Mouse (Mus musculus): ENCODE measurements around the gene Olfr992. TPM values are rescaled to one million over a fixed set of nuclear protein-coding genes. Genes with fewer than 3 reads are reported as not detected.
"Not testable (repeated sequence)": the region's sequence is repeated elsewhere in the genome, so short reads cannot be mapped to it uniquely, and the experiment has no call there.

The Olfr992 gene
- polyA plus RNA-seq (2015; fragmentation: Nextera tagmentation; extraction: Ambion mirVana): not detected in 2 replicates

- H3K36me3 ChIP-seq: no peaks in the 10 kb centered on the region
- no peak within 1 kb of the TSS for H3K9ac ChIP-seq
- 63% methylated on average over 2 of the region's 2 CpGs for WGBS
- no peak for ATAC-seq (ENCODE audit: low FRiP score, low read depth)
- H3K4me2 ChIP-seq (replicated peaks): no peak within 1 kb of the TSS
- no peaks in the 10 kb centered on the region for H3K4me1 ChIP-seq
- no peak within 1 kb of the TSS for H3K27ac ChIP-seq
- no peak within 1 kb of the TSS for H3K4me3 ChIP-seq
- no peaks in the 10 kb centered on the region for H3K9me3 ChIP-seq
- no peaks in the 10 kb centered on the region for H3K27me3 ChIP-seq
These were observed at the start of gene Olfr992 for GRCm38 (mm10) chr2:85409369-85409768. Olfr992 (minus strand) TSS chr2:85409469.

- H3K9ac ChIP-seq: no peak within 1 kb of the TSS
- no peaks in the 10 kb centered on the region for H3K36me3 ChIP-seq
- H3K4me1 ChIP-seq: no peaks in the 10 kb centered on the region
- no peak within 1 kb of the TSS for H3K27ac ChIP-seq
- no peak for ATAC-seq (ENCODE audit: low FRiP score, low read depth)
- no peak within 1 kb of the TSS for H3K4me3 ChIP-seq
- H3K27me3 ChIP-seq: no peaks in the 10 kb centered on the region
- 10% methylated on average over 1 of the region's 1 CpGs for WGBS
- no peak within 1 kb of the TSS for H3K4me2 ChIP-seq (replicated peaks)
- no peaks in the 10 kb centered on the region for H3K9me3 ChIP-seq
These were observed 34.3 kb upstream of the Olfr992 start, which contains the start of gene Olfr995 for GRCm38 (mm10) chr2:85443539-85443938. Olfr995 (minus strand) TSS chr2:85443639.

- no peak for ATAC-seq (ENCODE audit: low FRiP score, low read depth)
- Histone ChIP-seq H3K27me3 (no peaks in the 10 kb centered on the region), H3K9me3 (no peaks in the 10 kb centered on the region), H3K36me3 (no peaks in the 10 kb centered on the region), H3K4me3 (no peak overlapping the region), H3K4me2 (replicated peaks) (no peak overlapping the region), H3K9ac (no peak overlapping the region), H3K27ac (no peak overlapping the region), H3K4me1 (no peaks in the 10 kb centered on the region)
These were observed 33.3 kb upstream of the Olfr992 start for GRCm38 (mm10) chr2:85442546-85442945.

DNA sequence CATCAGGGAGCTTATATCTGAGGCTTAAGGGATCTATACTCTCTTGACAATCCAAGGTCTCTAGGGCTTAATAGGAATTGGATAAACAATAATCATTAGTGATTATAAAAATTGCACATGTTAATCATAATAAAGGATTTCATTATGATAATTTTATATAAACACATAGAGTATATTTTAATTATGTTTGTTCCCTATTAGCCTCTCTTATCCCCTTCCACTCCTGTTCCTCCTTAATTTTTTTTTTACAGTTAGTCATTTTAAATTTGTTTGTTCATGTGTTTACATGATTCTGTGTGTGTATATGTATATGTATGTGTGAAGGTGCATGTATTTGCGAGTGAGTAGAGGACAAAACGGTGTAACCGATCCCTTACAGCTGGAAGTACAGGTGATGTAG, 27.1 kb upstream of the Olfr992 start, which contains the start of gene Olfr994:
Olfr994 (minus strand) TSS at position 101 of the 400 bp plus-strand sequence.
- no peak within 1 kb of the TSS for H3K4me2 ChIP-seq (replicated peaks)
- H3K27ac ChIP-seq: no peak within 1 kb of the TSS
- ATAC-seq (ENCODE audit: low FRiP score, low read depth): no peak
- no peaks in the 10 kb centered on the region for H3K4me1 ChIP-seq
- no peaks in the 10 kb centered on the region for H3K9me3 ChIP-seq
- 94% methylated on average over 3 of the region's 3 CpGs for WGBS
- H3K9ac ChIP-seq: no peak within 1 kb of the TSS
- H3K4me3 ChIP-seq: no peak within 1 kb of the TSS
- H3K36me3 ChIP-seq: no peaks in the 10 kb centered on the region
- H3K27me3 ChIP-seq: no peaks in the 10 kb centered on the region

GRCm38 (mm10) chr2:85425893-85426292, 16.6 kb upstream of the Olfr992 start:
- Histone ChIP-seq H3K36me3 (no peaks in the 10 kb centered on the region), H3K9me3 (no peaks in the 10 kb centered on the region), H3K4me1 (no peaks in the 10 kb centered on the region), H3K4me2 (replicated peaks) (no peak overlapping the region), H3K27me3 (no peaks in the 10 kb centered on the region), H3K27ac (no peak overlapping the region), H3K4me3 (no peak overlapping the region), H3K9ac (no peak overlapping the region)
- no peak for ATAC-seq (ENCODE audit: low FRiP score, low read depth)
- 68% methylated on average over 1 of the region's 1 CpGs for WGBS

DNA sequence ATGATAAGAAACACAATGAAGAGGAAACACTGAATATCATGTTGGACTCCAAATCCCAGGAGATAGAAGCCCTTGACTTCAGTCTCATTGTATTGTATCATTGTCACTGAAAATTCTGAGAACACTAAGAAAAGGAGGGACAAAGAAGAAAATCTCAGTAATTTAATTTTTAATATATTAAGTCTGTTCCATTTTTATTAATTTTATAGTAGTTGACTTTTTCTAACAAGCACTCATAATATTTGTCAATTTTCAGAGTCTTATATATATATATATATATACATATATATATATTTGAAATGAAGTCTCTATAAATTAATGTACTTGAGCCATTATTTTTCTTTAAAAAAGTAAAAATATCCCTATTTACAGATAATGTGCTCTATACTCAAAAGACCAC, 5.5 kb upstream of the Olfr992 start, which contains the start of gene Olfr993:
Olfr993 (minus strand) TSS at position 101 of the 400 bp plus-strand sequence.
- Histone ChIP-seq H3K4me2 (replicated peaks) (no peak within 1 kb of the TSS), H3K9ac (no peak within 1 kb of the TSS), H3K27me3 (no peaks in the 10 kb centered on the region), H3K9me3 (no peaks in the 10 kb centered on the region), H3K36me3 (no peaks in the 10 kb centered on the region), H3K4me1 (no peaks in the 10 kb centered on the region), H3K4me3 (no peak within 1 kb of the TSS), H3K27ac (no peak within 1 kb of the TSS)
- no peak for ATAC-seq (ENCODE audit: low FRiP score, low read depth)

GRCm38 (mm10) chr2:85363127-85363526, 46.1 kb downstream of the Olfr992 start, which contains the start of gene Olfr988:
Olfr988 (minus strand) TSS chr2:85363227.
- H3K4me3 ChIP-seq; H3K27me3 ChIP-seq; H3K4me1 ChIP-seq; H3K4me2 ChIP-seq (replicated peaks); H3K36me3 ChIP-seq; H3K9me3 ChIP-seq; H3K27ac ChIP-seq; ATAC-seq (ENCODE audit: low FRiP score, low read depth); H3K9ac ChIP-seq: not testable (repeated sequence)

Other genes starting within 250 kb of the Olfr992 start
- gene Lrrc55, start 212.3 kb downstream of the Olfr992 start, polyA plus RNA-seq (2015; fragmentation: Nextera tagmentation; extraction: Ambion mirVana): 0.75 and 0.78 TPM in 2 replicates
- gene Olfr987, start 70.2 kb downstream of the Olfr992 start, polyA plus RNA-seq (2015; fragmentation: Nextera tagmentation; extraction: Ambion mirVana): not detected in 2 replicates
- gene Olfr988, start 46.2 kb downstream of the Olfr992 start, polyA plus RNA-seq (2015; fragmentation: Nextera tagmentation; extraction: Ambion mirVana): not detected in 2 replicates
- not detected in 2 replicates for gene Olfr993, start 5.4 kb upstream of the Olfr992 start, polyA plus RNA-seq (2015; fragmentation: Nextera tagmentation; extraction: Ambion mirVana)
- gene Olfr994, start 27.0 kb upstream of the Olfr992 start, polyA plus RNA-seq (2015; fragmentation: Nextera tagmentation; extraction: Ambion mirVana): not detected in 2 replicates
- not detected in 2 replicates for gene Olfr995, start 34.2 kb upstream of the Olfr992 start, polyA plus RNA-seq (2015; fragmentation: Nextera tagmentation; extraction: Ambion mirVana)
- 0.32 and 0.34 TPM in 2 replicates for gene 4833423E24Rik, start 109.6 kb upstream of the Olfr992 start, polyA plus RNA-seq (2015; fragmentation: Nextera tagmentation; extraction: Ambion mirVana)
- gene Olfr996, start 169.7 kb upstream of the Olfr992 start, polyA plus RNA-seq (2015; fragmentation: Nextera tagmentation; extraction: Ambion mirVana): not detected in 2 replicates
- not detected in 2 replicates for gene Olfr998, start 179.5 kb upstream of the Olfr992 start, polyA plus RNA-seq (2015; fragmentation: Nextera tagmentation; extraction: Ambion mirVana)
- not detected in 2 replicates for gene Olfr1000, start 202.4 kb upstream of the Olfr992 start, polyA plus RNA-seq (2015; fragmentation: Nextera tagmentation; extraction: Ambion mirVana)
- gene Olfr1002, start 241.2 kb upstream of the Olfr992 start, polyA plus RNA-seq (2015; fragmentation: Nextera tagmentation; extraction: Ambion mirVana): not detected in 2 replicates

Measured in limb, embryonic 13.5 days (tissue).